Mouse (Mus musculus) small intestine, adult 2 months (tissue): Measurements from ENCODE around the gene Gm36245.

ENCODE experiments used
- CTCF ChIP-seq: fragments of 200-500 bp; IDR thresholded peaks from 2 replicates; pipeline ENCODE4 v1.5.1; 2012; ENCODE audit warnings: low read depth, mild to moderate bottlenecking, control low read depth, inconsistent platforms, low read length, moderate library complexity, mixed read lengths; ENCODE audit not compliant: insufficient replicate concordance, insufficient read length; ENCODE audit errors: extremely low read depth
- POLR2A ChIP-seq: fragments of 200-500 bp; IDR thresholded peaks from 2 replicates; pipeline ENCODE4 v1.6.1; 2012; ENCODE audit warnings: low read depth, mild to moderate bottlenecking, control low read depth, inconsistent platforms, low read length, moderate library complexity

GRCm38 (mm10) chr15:77561792-77562191 is 37.3 kb upstream of the Gm36245 start, which contains the start of gene 1700025B11Rik:
- no peak for TF ChIP-seq CTCF
- TF ChIP-seq POLR2A = no peak
